Mouse (Mus musculus) 416B (cell line): ENCODE results near the gene Gm5128.
"Not testable (repeated sequence)": the region's sequence is repeated elsewhere in the genome, so short reads cannot be mapped to it uniquely, and the experiment has no call there.

Source experiments
- DNase-seq: peaks from one replicate; pipeline ENCODE4 v3.0.0; 2011; ENCODE audit warnings: low read depth

Gene Gm5128

GRCm38 (mm10) chrX:135372984-135373383, at the start of gene Gm5128:
Gene Gm5128, plus strand, starts transcription at chrX:135373284.
- DNase-seq = not testable (repeated sequence)

- not testable (repeated sequence) for DNase-seq
Measured at GRCm38 (mm10) chrX:135360685-135361084, 12.4 kb upstream of the Gm5128 start.

GRCm38 (mm10) chrX:135361943-135362342, 11.1 kb upstream of the Gm5128 start:
- not testable (repeated sequence) for DNase-seq

- DNase-seq = not testable (repeated sequence)
Measured at GRCm38 (mm10) chrX:135403578-135403977, 30.5 kb downstream of the Gm5128 start.

GRCm38 (mm10) chrX:135421203-135421602, 48.1 kb downstream of the Gm5128 start:
- not testable (repeated sequence) for DNase-seq

GRCm38 (mm10) chrX:135421824-135422223, 48.7 kb downstream of the Gm5128 start:
- not testable (repeated sequence) for DNase-seq

- DNase-seq = not testable (repeated sequence)
Measured at GRCm38 (mm10) chrX:135422473-135422872, 49.4 kb downstream of the Gm5128 start.
